ENCODE assay signal across 27 mouse cellular contexts in the genomic region with DNA sequence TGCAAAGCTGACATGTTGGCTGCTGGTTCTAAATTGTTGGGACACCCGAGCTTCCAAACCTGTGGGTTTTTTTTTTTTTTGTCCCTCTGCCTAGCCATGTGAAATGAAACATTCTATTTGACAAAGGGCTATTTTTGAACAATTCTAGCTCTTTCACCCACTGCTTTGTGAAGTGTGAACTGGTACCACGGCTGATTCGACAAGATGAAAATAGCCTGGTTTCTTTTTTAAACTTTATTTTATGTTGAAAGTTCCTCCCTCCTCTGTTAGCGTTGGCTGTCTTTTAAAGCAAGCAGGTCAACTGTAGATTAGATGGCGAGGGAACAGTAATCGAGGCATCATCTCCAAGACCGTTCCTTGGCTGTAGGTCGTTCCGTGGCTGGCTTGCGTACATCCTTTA. TPM values are rescaled to one million over a fixed set of nuclear protein-coding genes. Genes with fewer than 3 reads are reported as not detected.
DNase-seq lines count a peak whose midpoint lies in the region; ATAC-seq and TF ChIP-seq lines count a peak whose summit lies in the region.
"Had no signal": no experiment of that assay in that cellular context is flagged by ENCODE, and none has a peak within 500 bp of the region (broad histone marks: within the 10 kb centered on the region; RNA-seq: fewer than 3 reads in every experiment).

No protein-coding gene starts in this region.

- WGBS in midbrain, embryonic 11.5 days: 83% methylated on average over 10 of the region's 10 CpGs
- WGBS in midbrain, embryonic 10.5 days: 88% methylated on average over 10 of the region's 10 CpGs

- DNase-seq in frontal cortex, adult 2 months (ENCODE audit: extremely low spot score in 1 of 2, low spot score in 1 of 2): peak; percentile 33 to 48
- no peak for DNase-seq in frontal cortex, postnatal 14 days (ENCODE audit: low spot score in 2 of 2)
- DNase-seq in midbrain, embryonic 11.5 days (ENCODE audit: low spot score, missing footprints): peak; percentile 47
- DNase-seq in midbrain, embryonic 10.5 days (ENCODE audit: low spot score): no peak
- DNase-seq in CH12.LX (ENCODE audit: extremely low read depth): no peak
- DNase-seq in gastrocnemius, postnatal 4 days (ENCODE audit: low spot score in 2 of 2): no peak
- DNase-seq: adrenal gland, adult 2 months; adrenal gland, postnatal 14 days; B cell, adult 2 months; cerebellum, adult 11-12 months; cerebellum, adult 8-10 months; cerebellum, postnatal 10 days; cerebellum, postnatal 36 days; forebrain, postnatal 0 days; gastrocnemius, postnatal 25 days; heart, adult 2 months; heart, postnatal 14 days; heart, postnatal 4 days had no signal

- H3K79me2 ChIP-seq in CH12.LX (replicated peaks; ENCODE audit: control insufficient read depth, extremely low read depth, insufficient read depth, poor library complexity, severe bottlenecking): no peaks in the 10 kb centered on the region; the same call in 1 of the 2 replicates

- no peak for TF ChIP-seq RAD21 in CH12.LX (IDR thresholded peaks at IDR 0.05; ENCODE audit: low read depth, low read length)

- no peak for TF ChIP-seq CTCF in CH12.LX (conservative IDR thresholded peaks at IDR 0.05 in 1 of 2, IDR thresholded peaks at IDR 0.05 in 1 of 2; ENCODE audit: low read depth in 2 of 2, low read length in 2 of 2)
- TF ChIP-seq CTCF in cortical plate, adult 2 months (IDR thresholded peaks at IDR 0.05; ENCODE audit: extremely low read depth, insufficient read depth, low read length): no peak

- H3K9ac ChIP-seq in midbrain, embryonic 11.5 days (ENCODE audit: low read length): no peak overlapping the region
- no peak overlapping the region for H3K9ac ChIP-seq in CH12.LX (ENCODE audit: insufficient read depth, low read depth)
- H3K9ac ChIP-seq: forebrain, postnatal 0 days; heart, embryonic 13.5 days; hindbrain, embryonic 14.5 days had no signal

- TF ChIP-seq EP300 in CH12.LX (IDR thresholded peaks at IDR 0.05; ENCODE audit: low read length): no peak

- H3K9me3 ChIP-seq in midbrain, embryonic 11.5 days (ENCODE audit: control insufficient read depth, low read length): no peaks in the 10 kb centered on the region
- H3K9me3 ChIP-seq in midbrain, embryonic 10.5 days (replicated peaks): no peaks in the 10 kb centered on the region
- H3K9me3 ChIP-seq in CH12.LX (replicated peaks; ENCODE audit: low read length): no peaks in the 10 kb centered on the region
- H3K9me3 ChIP-seq: forebrain, embryonic 10.5 days; heart, embryonic 10.5 days; heart, embryonic 13.5 days had no signal

- no peaks in the 10 kb centered on the region for H3K27me3 ChIP-seq in midbrain, embryonic 11.5 days (ENCODE audit: control insufficient read depth, insufficient read depth, low read length)
- no peaks in the 10 kb centered on the region for H3K27me3 ChIP-seq in midbrain, embryonic 10.5 days (ENCODE audit: low read depth, poor library complexity, severe bottlenecking)
- no peaks in the 10 kb centered on the region for H3K27me3 ChIP-seq in CH12.LX (replicated peaks)
- H3K27me3 ChIP-seq: heart, embryonic 13.5 days had no signal

- in situ Hi-C loops in CH12.LX (cut with MboI; ENCODE audit: low pct_ligation_motif_present, low pct_unique_long_range_greater_than_20kb, low sequenced_read_pairs): no loop called here

- no peak for TF ChIP-seq POLR2A in CH12.LX (IDR thresholded peaks at IDR 0.05; ENCODE audit: low read depth, low read length)
- no peak for TF ChIP-seq POLR2A in cortical plate, adult 2 months (IDR thresholded peaks at IDR 0.05; ENCODE audit: extremely low read depth, insufficient read depth, low read length)

- no peak overlapping the region for H3K4me3 ChIP-seq in midbrain, embryonic 11.5 days (ENCODE audit: low read depth, low read length)
- H3K4me3 ChIP-seq in midbrain, embryonic 10.5 days: no peak overlapping the region
- no peak overlapping the region for H3K4me3 ChIP-seq in CH12.LX (replicated peaks in 1 of 3; ENCODE audit: low read depth in 2 of 3, low read length in 2 of 3, poor library complexity in 1 of 3)
- H3K4me3 ChIP-seq in cortical plate, adult 2 months (ENCODE audit: insufficient read depth, low read length): 0 out of 2 replicates have a peak overlapping the region, but pooled peaks have one; percentile 10
- H3K4me3 ChIP-seq: forebrain, embryonic 10.5 days; heart, adult 2 months; heart, embryonic 10.5 days; heart, embryonic 13.5 days had no signal

- ATAC-seq in midbrain, embryonic 11.5 days (ENCODE audit: low FRiP score): no peak
- ATAC-seq: forebrain, embryonic 14.5 days; forebrain, postnatal 0 days; hindbrain, postnatal 0 days; inflammation-experienced regulatory T-cells, adult 6 months had no signal

- no peaks in the 10 kb centered on the region for H3K4me1 ChIP-seq in midbrain, embryonic 11.5 days (ENCODE audit: control insufficient read depth, insufficient read depth, low read length)
- H3K4me1 ChIP-seq in midbrain, embryonic 10.5 days: peaks cover 4% of the 10 kb centered on the region
- H3K4me1 ChIP-seq in CH12.LX (ENCODE audit: control insufficient read depth in 1 of 2, insufficient read depth in 2 of 2): peaks cover 20 to 40% of the 10 kb centered on the region in 2 experiments
- H3K4me1 ChIP-seq in cortical plate, adult 2 months (ENCODE audit: control insufficient read depth, insufficient read depth, low read length): peaks cover 9% of the 10 kb centered on the region

- no peak overlapping the region for H3K27ac ChIP-seq in midbrain, embryonic 11.5 days (ENCODE audit: low read depth, low read length)
- H3K27ac ChIP-seq in midbrain, embryonic 10.5 days (replicated peaks): no peak overlapping the region
- H3K27ac ChIP-seq in CH12.LX (ENCODE audit: insufficient read depth, low read depth): no peak overlapping the region
- H3K27ac ChIP-seq in cortical plate, adult 2 months (ENCODE audit: insufficient read depth, low read length): peak overlapping the region; percentile 95
- H3K27ac ChIP-seq: forebrain, embryonic 10.5 days; heart, adult 2 months; heart, embryonic 10.5 days; heart, embryonic 13.5 days; hindbrain, embryonic 14.5 days; hindbrain, postnatal 0 days had no signal

- no peaks in the 10 kb centered on the region for H3K36me3 ChIP-seq in midbrain, embryonic 11.5 days (ENCODE audit: control insufficient read depth, insufficient read depth, low read length)
- H3K36me3 ChIP-seq in midbrain, embryonic 10.5 days: no peaks in the 10 kb centered on the region
- H3K36me3 ChIP-seq in CH12.LX (replicated peaks in 1 of 2; ENCODE audit: control insufficient read depth in 1 of 2, insufficient read depth in 1 of 2, low read length in 1 of 2): no peaks in the 10 kb centered on the region
- H3K36me3 ChIP-seq: forebrain, embryonic 10.5 days; heart, embryonic 10.5 days; heart, embryonic 13.5 days had no signal

- dilution Hi-C loops in CH12.LX (cut with MboI; ENCODE audit: extremely low pct_ligation_motif_present, extremely low pct_unique_long_range_greater_than_20kb, low sequenced_read_pairs): no loop called here

- no peak overlapping the region for H3K4me2 ChIP-seq in midbrain, embryonic 11.5 days
- peak overlapping the region; percentile 58 for H3K4me2 ChIP-seq in CH12.LX (ENCODE audit: insufficient read depth, low read depth, poor library complexity, severe bottlenecking)
- H3K4me2 ChIP-seq: heart, embryonic 13.5 days; hindbrain, embryonic 14.5 days had no signal

TF ChIP-seq in CH12.LX, 34 proteins besides CTCF, POLR2A, EP300 and RAD21:
- no peak for TF ChIP-seq MEF2A (IDR thresholded peaks at IDR 0.05; ENCODE audit: borderline replicate concordance, low read depth, low read length)
- no peak for TF ChIP-seq JUND (conservative IDR thresholded peaks at IDR 0.05; ENCODE audit: low read depth, low read length)
- no peak for TF ChIP-seq GABPA (IDR thresholded peaks at IDR 0.05; ENCODE audit: insufficient replicate concordance, low read depth, low read length)
- TF ChIP-seq ZNF384 (IDR thresholded peaks at IDR 0.05; ENCODE audit: low read depth, low read length): 0 out of 2 replicates have a peak, but pooled peaks have one; percentile 52

RNA-seq across cellular contexts. Expression of gene Ttll7, which starts 5.2 kb away (rescaled TPM):
- 57.6 and 65.3 TPM in 2 replicates for polyA plus RNA-seq in frontal cortex, adult 2 months (2012; rRNA removed)
- polyA plus RNA-seq in midbrain, embryonic 11.5 days (2014; fragmentation: Nextera tagmentation; extraction: Ambion mirVana): 6.3 and 7.0 TPM in 2 replicates
- 3.2 and 3.7 TPM in 2 replicates for polyA plus RNA-seq in midbrain, embryonic 10.5 days (2016; fragmentation: Nextera tagmentation; extraction: Ambion mirVana)
- 1.9 and 3.9 TPM in 2 replicates for total RNA-seq in CH12.LX (2012; rRNA removed)
- total RNA-seq in CH12.LX (2014; rRNA removed): 2.0 TPM in 2 replicates
- 1.1 and 1.7 TPM in 2 replicates for polyA plus RNA-seq in CH12.LX (2012; ENCODE audit: insufficient read length, low read depth)
- 68.5 and 70.9 TPM in 2 replicates for polyA plus RNA-seq in cortical plate, adult 2 months (2012; rRNA removed)
- total RNA-seq in gastrocnemius, postnatal 4 days (2021): 1 to 10 TPM; 7.7 to 9.2 TPM
- total RNA-seq: MEL had no signal
- polyA plus RNA-seq: inflammation-experienced regulatory T-cells, adult 6 months had no signal

RNA-seq across cellular contexts. Expression of gene Prkacb, which starts 44.6 kb away (rescaled TPM):
- polyA plus RNA-seq in frontal cortex, adult 2 months (2012; rRNA removed): 193 and 194 TPM in 2 replicates
- polyA plus RNA-seq in midbrain, embryonic 11.5 days (2014; fragmentation: Nextera tagmentation; extraction: Ambion mirVana): 73.0 and 76.8 TPM in 2 replicates
- polyA plus RNA-seq in midbrain, embryonic 10.5 days (2016; fragmentation: Nextera tagmentation; extraction: Ambion mirVana): 56.0 and 64.4 TPM in 2 replicates
- 29.0 and 33.1 TPM in 2 replicates for total RNA-seq in CH12.LX (2012; rRNA removed)
- total RNA-seq in CH12.LX (2014; rRNA removed): 65.1 and 70.3 TPM in 2 replicates
- polyA plus RNA-seq in CH12.LX (2012; ENCODE audit: insufficient read length, low read depth): 61.8 and 62.1 TPM in 2 replicates
- 241 and 258 TPM in 2 replicates for polyA plus RNA-seq in cortical plate, adult 2 months (2012; rRNA removed)
- total RNA-seq in gastrocnemius, postnatal 4 days (2021): 10 to 100 TPM; 72.9 to 76.0 TPM

Comparison
In these comparisons a context has a peak if more than half of its experiments do, and no peak if none do; other contexts are left out.
1. DNase-seq: peak in frontal cortex, adult 2 months (2 of 2) and midbrain, embryonic 11.5 days (single experiment); none in frontal cortex, postnatal 14 days (0 of 2), midbrain, embryonic 10.5 days (single experiment), CH12.LX (single experiment) and gastrocnemius, postnatal 4 days (0 of 2).